Mouse (Mus musculus): Measurements from ENCODE around the gene Fcer1a. TPM values are rescaled to one million over a fixed set of nuclear protein-coding genes. Genes with fewer than 3 reads are reported as not detected.
"Not testable (repeated sequence)": the region's sequence is repeated elsewhere in the genome, so short reads cannot be mapped to it uniquely, and the experiment has no call there.

Gene Fcer1a
- total RNA-seq (2021) = not detected

DNA sequence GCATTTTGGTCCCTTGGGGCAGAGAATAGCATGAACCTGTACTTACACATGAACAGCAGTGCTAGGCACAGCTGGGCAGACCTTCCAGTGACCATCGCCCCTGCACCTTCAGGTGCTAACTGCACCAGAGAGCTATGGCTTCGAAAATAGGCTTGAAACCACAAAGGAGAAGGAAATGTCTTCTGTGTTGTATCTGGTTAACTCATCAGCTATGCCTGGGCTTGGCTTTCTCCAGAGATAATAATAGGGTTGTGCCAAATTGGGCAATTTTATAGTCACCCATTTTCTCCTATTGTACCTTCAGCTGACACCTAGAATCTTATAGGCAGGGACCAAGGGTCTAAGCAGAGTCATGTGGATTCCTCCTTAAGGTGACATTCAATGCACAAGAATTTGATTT lies at the start of gene Fcer1a:
Fcer1a (minus strand) TSS at position 134 of the 400 bp plus-strand sequence.
- DNase-seq (ENCODE audit: low spot score in 2 of 2) = no peak
- intact Hi-C loops (cut with DNase I) = no loop called here

DNA sequence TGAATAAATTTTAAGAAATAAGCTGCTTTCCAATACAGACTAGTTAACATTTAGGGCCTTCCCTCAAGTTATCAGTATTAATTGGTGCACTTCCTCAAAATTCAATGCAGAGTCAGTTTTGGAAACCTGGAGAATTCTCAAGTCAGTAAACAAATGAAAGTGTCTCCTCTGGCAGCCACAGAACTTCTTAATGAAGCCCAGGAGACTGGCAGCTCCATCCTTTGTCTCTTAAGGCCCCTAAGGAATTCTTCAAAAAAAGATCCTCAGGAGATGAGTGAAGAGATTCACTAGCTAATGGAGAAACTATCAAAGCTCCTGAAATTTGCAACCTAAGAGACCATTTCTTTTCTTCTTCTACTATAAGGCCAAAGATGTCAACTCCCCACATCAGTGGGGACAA lies 38.7 kb upstream of the Fcer1a start, which contains the start of gene Olfr418:
Olfr418 (plus strand) TSS at position 301 of the 400 bp plus-strand sequence.
- intact Hi-C loops (cut with DNase I) = no loop called here
- no peak for DNase-seq (ENCODE audit: low spot score in 2 of 2)

DNA sequence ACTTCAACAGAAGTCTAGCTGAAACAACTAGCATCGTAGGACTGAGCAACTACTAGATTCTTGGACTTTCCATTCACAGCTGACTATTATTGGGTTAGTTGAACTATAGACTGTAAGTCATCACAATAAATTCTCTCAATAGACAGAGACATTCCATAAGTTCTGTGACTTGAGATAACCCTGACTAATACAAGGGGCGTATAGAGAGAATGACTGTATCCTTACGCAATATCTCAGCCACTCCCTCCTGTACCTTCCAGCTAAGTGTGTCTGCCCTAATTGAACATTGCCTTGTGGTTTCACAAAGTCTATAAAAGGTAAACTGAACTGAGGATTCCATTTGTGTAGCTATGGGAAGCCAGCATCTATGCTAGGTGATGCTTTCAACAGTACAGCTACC lies 22.9 kb upstream of the Fcer1a start:
- DNase-seq (ENCODE audit: low spot score in 2 of 2) = no peak
- intact Hi-C loops (cut with DNase I) = no loop called here

DNA sequence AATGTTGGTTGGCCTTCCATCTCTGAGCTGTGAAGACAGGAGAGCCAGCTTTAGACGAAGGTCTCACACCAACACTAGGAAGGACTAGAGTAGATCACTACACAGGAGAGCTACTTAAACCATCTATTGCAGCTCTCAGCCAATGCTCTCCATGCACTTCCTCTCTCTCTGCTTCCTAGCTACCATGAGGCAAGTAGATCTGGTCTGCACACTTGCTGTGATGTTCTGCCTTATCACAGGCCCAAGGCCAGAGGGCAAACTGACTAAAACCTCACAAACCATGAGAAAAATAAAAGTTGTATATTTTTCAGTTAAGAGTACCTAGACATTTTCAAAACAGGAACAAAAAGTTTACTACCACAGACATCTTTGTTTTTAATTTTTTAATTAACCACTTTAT lies 10.0 kb upstream of the Fcer1a start:
- intact Hi-C loops (cut with DNase I); DNase-seq (ENCODE audit: low spot score in 2 of 2): not testable (repeated sequence)

DNA sequence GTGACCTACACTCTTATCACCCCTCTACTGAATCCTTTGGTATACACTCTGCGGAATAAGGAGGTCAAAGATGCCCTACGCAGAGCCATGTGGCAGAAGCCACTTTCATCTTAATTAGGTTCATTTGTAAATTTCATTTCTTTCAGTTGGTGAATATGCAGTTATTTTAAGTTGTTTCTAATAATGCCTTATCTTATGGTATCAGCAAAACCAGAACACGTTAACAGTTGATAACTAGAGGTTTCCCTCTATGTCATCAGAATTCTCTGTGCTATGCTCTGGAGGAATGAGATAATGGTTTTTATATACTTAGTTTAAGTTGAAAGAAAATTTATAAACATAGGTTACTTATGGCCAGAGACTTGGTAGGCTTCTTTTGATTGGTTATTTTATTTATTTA lies 10.5 kb downstream of the Fcer1a start:
- intact Hi-C loops (cut with DNase I) = no loop called here
- no peak for DNase-seq (ENCODE audit: low spot score in 2 of 2)

DNA sequence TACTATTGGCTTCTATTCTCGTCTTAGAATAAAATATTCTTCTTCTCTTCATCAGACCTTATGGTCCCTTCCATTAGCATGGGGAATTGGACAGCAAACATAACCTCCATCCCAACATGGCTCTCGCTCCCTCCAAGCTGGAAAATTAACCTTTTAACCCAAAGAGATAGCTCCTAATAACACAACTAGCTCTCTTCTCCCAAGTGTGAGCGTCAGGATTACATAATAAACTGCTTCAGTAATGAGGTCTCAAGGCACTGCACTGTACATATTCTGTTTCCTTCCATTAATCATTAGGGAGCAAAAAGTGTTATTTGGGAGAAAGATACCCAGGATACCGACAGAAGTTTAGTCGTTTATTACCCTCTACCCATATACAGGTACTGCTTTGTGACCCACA lies 14.9 kb downstream of the Fcer1a start, which contains the start of gene Olfr1404:
Olfr1404 (plus strand) TSS at position 301 of the 400 bp plus-strand sequence.
- intact Hi-C loops (cut with DNase I) = no loop called here
- DNase-seq (ENCODE audit: low spot score in 2 of 2) = no peak

DNA sequence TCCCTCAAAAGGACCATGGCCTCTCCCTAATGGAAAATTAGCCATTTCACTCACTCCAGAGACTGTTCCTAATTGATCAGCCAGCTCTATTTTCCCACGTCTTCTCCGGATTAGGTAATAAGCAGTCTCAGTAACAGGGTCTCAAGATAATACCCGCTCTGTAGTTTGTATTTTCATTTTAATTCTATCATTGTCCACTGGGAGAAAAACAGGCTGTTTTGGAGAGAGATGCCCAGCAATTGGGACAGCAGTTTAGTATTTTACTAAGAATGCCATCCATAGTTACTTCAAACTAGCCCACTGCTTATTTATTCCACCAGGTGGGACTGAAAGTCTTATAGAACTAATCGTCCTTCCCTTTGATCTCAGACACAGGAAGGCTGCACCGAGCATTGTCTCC lies 29.5 kb downstream of the Fcer1a start, which contains the start of gene Olfr218:
Olfr218 (plus strand) TSS at position 301 of the 400 bp plus-strand sequence.
- intact Hi-C loops (cut with DNase I) = no loop called here
- no peak for DNase-seq (ENCODE audit: low spot score in 2 of 2)

DNA sequence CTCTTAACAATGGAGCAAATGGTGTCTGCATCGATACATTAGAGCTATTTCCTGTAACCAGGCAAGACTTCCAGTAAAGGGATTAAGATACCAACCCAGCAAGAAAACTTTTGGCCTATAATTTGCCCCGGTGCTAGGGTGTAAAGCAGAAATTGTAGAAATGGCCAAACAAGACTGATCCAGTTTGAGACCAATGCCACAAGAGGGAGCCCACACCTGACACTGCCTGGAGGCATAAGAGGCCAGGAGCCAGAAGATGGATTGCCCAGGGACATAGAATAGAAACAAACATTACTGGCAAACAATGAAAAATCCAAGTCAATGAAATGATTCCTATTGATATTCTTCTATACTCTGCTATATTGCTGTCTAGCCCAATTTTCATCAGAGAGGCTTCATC lies 30.7 kb downstream of the Fcer1a start:
- intact Hi-C loops (cut with DNase I) = no loop called here
- DNase-seq (ENCODE audit: low spot score in 2 of 2) = no peak

DNA sequence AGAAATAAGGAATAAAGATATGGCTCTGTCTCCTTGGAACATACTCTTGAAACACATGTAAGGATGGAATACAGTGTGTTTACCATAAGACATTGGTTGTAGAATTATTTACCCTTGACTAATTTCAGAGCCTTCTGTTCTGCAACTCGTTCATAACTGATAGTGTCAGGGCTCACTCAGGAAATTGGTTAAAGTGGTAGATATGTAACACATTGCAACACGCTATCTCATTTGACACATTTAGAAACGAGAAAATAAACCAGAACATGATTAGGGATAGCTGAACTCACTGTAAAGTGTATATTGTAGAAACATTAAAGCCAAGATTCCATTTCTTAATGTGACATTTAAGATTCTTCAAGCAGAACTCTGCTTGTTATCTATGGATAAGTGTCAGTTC lies 35.0 kb downstream of the Fcer1a start:
- no peak for DNase-seq (ENCODE audit: low spot score in 2 of 2)
- intact Hi-C loops (cut with DNase I) = no loop called here

DNA sequence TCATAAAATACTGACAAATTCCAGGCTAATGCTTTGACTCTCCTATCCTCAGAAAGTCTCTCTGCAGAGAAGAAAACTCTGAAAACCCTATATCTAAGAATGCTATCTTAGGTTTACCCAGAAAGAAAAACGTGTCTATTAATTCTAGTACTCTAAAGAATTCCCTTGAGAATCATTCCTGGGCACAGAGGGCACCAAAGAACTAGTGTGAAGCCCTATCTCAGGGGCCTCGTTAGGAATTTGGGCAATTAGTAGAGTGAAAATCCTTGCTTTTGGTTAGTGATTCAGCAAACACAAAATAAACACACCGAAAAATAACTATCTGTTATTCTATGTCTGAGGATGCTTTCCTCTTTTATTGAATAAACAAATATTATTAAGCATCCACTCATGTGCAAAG lies 36.5 kb downstream of the Fcer1a start, which contains the start of gene Olfr1406:
Olfr1406 (minus strand) TSS at position 101 of the 400 bp plus-strand sequence.
- intact Hi-C loops (cut with DNase I) = no loop called here
- no peak for DNase-seq (ENCODE audit: low spot score in 2 of 2)

DNA sequence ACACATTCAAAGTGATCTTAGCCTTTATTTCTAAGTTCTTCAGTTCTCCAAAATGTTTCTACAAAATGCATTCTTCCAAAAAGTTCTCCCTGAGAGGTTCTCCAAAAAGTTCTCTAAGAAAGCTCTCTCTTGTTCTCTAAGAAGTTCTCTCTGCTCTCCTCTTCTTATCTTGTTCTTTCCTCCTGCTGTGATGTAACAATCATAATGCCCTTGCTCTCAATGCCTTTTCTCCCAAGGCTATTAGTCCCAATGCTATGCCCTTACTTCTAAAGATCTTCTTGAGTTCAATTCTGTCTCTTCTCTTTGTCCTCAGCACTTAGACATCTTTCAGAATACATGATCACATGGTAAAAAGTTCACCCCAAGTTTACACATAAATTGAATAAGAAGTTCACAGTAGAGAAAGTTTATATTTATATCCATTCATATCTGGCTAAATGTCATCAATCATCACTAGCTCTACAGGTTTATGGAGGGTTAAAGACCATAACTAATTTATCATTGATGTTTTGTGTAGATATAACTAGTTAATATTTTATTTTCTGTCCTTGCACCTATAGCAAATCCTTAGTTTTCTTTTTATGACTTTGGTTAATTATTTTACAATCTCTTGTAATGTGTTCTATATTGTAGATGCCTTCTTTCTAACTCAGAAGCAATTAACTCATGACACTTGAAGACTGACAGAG lies 52.7 kb downstream of the Fcer1a start:
- intact Hi-C loops (cut with DNase I) = no loop called here
- no peak for DNase-seq (ENCODE audit: low spot score in 2 of 2)

Other genes with a start within 250 kb of the Fcer1a start
- gene Olfr1408, start 89.8 kb downstream of the Fcer1a start, total RNA-seq (2021) = not detected
- not detected for gene Olfr1406, start 36.6 kb downstream of the Fcer1a start, total RNA-seq (2021)
- not detected for gene Olfr218, start 29.4 kb downstream of the Fcer1a start, total RNA-seq (2021)
- not detected for gene Olfr1404, start 14.8 kb downstream of the Fcer1a start, total RNA-seq (2021)
- not detected for gene Olfr418, start 38.8 kb upstream of the Fcer1a start, total RNA-seq (2021)
- not detected for gene Mptx2, start 50.6 kb upstream of the Fcer1a start, total RNA-seq (2021)
- 10 to 100 TPM; 83.5 to 94.7 TPM for gene Ackr1, start 106.5 kb upstream of the Fcer1a start, total RNA-seq (2021)
- 1 to 10 TPM; 1.3 to 2.5 TPM for gene Aim2, start 123.7 kb upstream of the Fcer1a start, total RNA-seq (2021)
- gene Cadm3, start 140.5 kb upstream of the Fcer1a start, total RNA-seq (2021) = 100 to 1,000 TPM; 437 to 444 TPM